Mouse (Mus musculus) fibroblast of lung, adult 2 months (primary cell): Measurements from ENCODE around the gene Lhfpl5.

Source experiments
- DNase-seq: peaks from one replicate; pipeline ENCODE4 v3.0.0-alpha.2; 2011; ENCODE audit warnings: low read depth

The Lhfpl5 gene

GRCm38 (mm10) chr17:28572521-28572920, 2.9 kb upstream of the Lhfpl5 start:
- DNase-seq = no peak

- DNase-seq = no peak
Measured at GRCm38 (mm10) chr17:28572941-28573340, 2.5 kb upstream of the Lhfpl5 start.

- DNase-seq = peak; percentile 30
Measured at GRCm38 (mm10) chr17:28580396-28580795, 5.0 kb downstream of the Lhfpl5 start.

GRCm38 (mm10) chr17:28581056-28581455, 5.6 kb downstream of the Lhfpl5 start:
- no peak for DNase-seq

GRCm38 (mm10) chr17:28586509-28586908, 11.1 kb downstream of the Lhfpl5 start:
- no peak for DNase-seq

GRCm38 (mm10) chr17:28588591-28588990, 13.2 kb downstream of the Lhfpl5 start:
- DNase-seq = peak; percentile 8

GRCm38 (mm10) chr17:28590596-28590995, 15.2 kb downstream of the Lhfpl5 start:
- no peak for DNase-seq

GRCm38 (mm10) chr17:28591476-28591875, 16.0 kb downstream of the Lhfpl5 start:
- DNase-seq = no peak

GRCm38 (mm10) chr17:28592998-28593397, 17.6 kb downstream of the Lhfpl5 start:
- DNase-seq = peak; percentile 26

- DNase-seq = no peak
Measured at GRCm38 (mm10) chr17:28593965-28594364, 18.5 kb downstream of the Lhfpl5 start.

GRCm38 (mm10) chr17:28600780-28601179, 25.3 kb downstream of the Lhfpl5 start:
- no peak for DNase-seq

- no peak for DNase-seq
Measured at GRCm38 (mm10) chr17:28601557-28602250, 26.3 kb downstream of the Lhfpl5 start.

GRCm38 (mm10) chr17:28609543-28609942, 34.1 kb downstream of the Lhfpl5 start:
- no peak for DNase-seq

- no peak for DNase-seq
Measured at GRCm38 (mm10) chr17:28612603-28613002, 37.2 kb downstream of the Lhfpl5 start.

- DNase-seq = no peak
Measured at GRCm38 (mm10) chr17:28613096-28613495, 37.7 kb downstream of the Lhfpl5 start.

- no peak for DNase-seq
Measured at GRCm38 (mm10) chr17:28615332-28615731, 39.9 kb downstream of the Lhfpl5 start.

- no peak for DNase-seq
Measured at GRCm38 (mm10) chr17:28617636-28618035, 42.2 kb downstream of the Lhfpl5 start.

GRCm38 (mm10) chr17:28618124-28618523, 42.7 kb downstream of the Lhfpl5 start:
- no peak for DNase-seq

GRCm38 (mm10) chr17:28618775-28619174, 43.3 kb downstream of the Lhfpl5 start:
- DNase-seq = no peak

GRCm38 (mm10) chr17:28621381-28622299, 46.2 kb downstream of the Lhfpl5 start:
- no peak for DNase-seq

- peak; percentile 47 for DNase-seq
Measured at GRCm38 (mm10) chr17:28622300-28622759, 46.9 kb downstream of the Lhfpl5 start, which contains the start of gene Srpk1. TSS of gene Srpk1 (minus strand) at chr17:28622709.

- no peak for DNase-seq
Measured at GRCm38 (mm10) chr17:28624841-28625240, 49.4 kb downstream of the Lhfpl5 start.

- no peak for DNase-seq
Measured at GRCm38 (mm10) chr17:28625327-28625726, 49.9 kb downstream of the Lhfpl5 start.
